In the genomic region with DNA sequence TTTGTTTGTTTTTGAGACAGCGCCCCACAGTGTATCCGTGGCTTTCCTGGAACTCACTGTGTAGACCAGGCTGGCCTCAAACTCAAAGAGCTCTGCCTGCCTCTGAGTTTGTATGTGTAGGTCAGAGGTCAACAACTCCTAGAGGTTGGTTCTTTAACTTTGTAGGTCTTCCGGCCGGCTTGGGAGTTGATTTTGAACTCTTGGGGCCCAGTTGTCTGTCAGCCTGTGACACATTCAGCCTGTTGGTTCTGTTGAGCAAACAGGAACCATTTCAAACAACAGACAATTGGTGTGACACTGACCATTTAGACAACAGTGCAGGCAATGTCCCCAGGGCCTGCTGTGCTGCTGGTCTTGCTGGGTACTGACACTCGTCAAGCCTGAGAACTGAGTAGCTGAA, we compare ENCODE assay signal across 25 mouse cellular contexts. TPM values are rescaled to one million over a fixed set of nuclear protein-coding genes. Genes with fewer than 3 reads are reported as not detected.
"Had no signal": no experiment of that assay in that cellular context is flagged by ENCODE, and none has a peak within 500 bp of the region (broad histone marks: within the 10 kb centered on the region; RNA-seq: fewer than 3 reads in every experiment).

No protein-coding gene starts in this region.

- H3K4me2 ChIP-seq: limb, embryonic 12.5 days; limb, embryonic 15.5 days; midbrain, embryonic 13.5 days had no signal

- DNase-seq: kidney, adult 18-20 months; kidney, adult 9 months; kidney, postnatal 25 days; left cerebral cortex, postnatal 4 days; lung, adult 2 months; thymus, adult 2 months; thymus, postnatal 14 days had no signal

- H3K4me3 ChIP-seq: limb, embryonic 12.5 days; limb, embryonic 15.5 days; midbrain, embryonic 13.5 days had no signal

- H3K36me3 ChIP-seq: midbrain, embryonic 13.5 days had no signal

- H3K9me3 ChIP-seq: limb, embryonic 12.5 days; limb, embryonic 15.5 days; midbrain, embryonic 13.5 days had no signal

- ATAC-seq: intestine, embryonic 16.5 days; midbrain, embryonic 13.5 days had no signal

- H3K4me1 ChIP-seq: limb, embryonic 12.5 days; limb, embryonic 15.5 days; midbrain, embryonic 13.5 days had no signal

- H3K27me3 ChIP-seq: limb, embryonic 12.5 days; limb, embryonic 15.5 days; midbrain, embryonic 13.5 days had no signal

- H3K27ac ChIP-seq: kidney, postnatal 0 days; limb, embryonic 12.5 days; limb, embryonic 15.5 days; liver, embryonic 14.5 days; macrophage; midbrain, embryonic 13.5 days; stomach, postnatal 0 days had no signal

- H3K9ac ChIP-seq: limb, embryonic 12.5 days; limb, embryonic 15.5 days; liver, embryonic 14.5 days; midbrain, embryonic 13.5 days had no signal

RNA-seq across cellular contexts. Expression of gene Gm17334, which starts 4.7 kb away (rescaled TPM):
- total RNA-seq: layer of hippocampus, postnatal 10 days; left cerebral cortex, postnatal 4 days; megakaryocyte, adult 5-6 weeks; midbrain, postnatal 0 days had no signal
- polyA plus RNA-seq: liver, embryonic 14.5 days; macrophage; midbrain, embryonic 13.5 days; midbrain, postnatal 0 days; neural tube, embryonic 11.5 days; neural tube, embryonic 14.5 days had no signal

RNA-seq across cellular contexts. Expression of gene Il5, which starts 57.1 kb away (rescaled TPM):
- total RNA-seq: layer of hippocampus, adult 8-10 months; layer of hippocampus, postnatal 10 days; left cerebral cortex, adult 8-10 months; left cerebral cortex, postnatal 14 days; left cerebral cortex, postnatal 4 days; megakaryocyte, adult 5-6 weeks; midbrain, postnatal 0 days had no signal
- polyA plus RNA-seq: intestine, embryonic 16.5 days; kidney, postnatal 0 days; limb, embryonic 12.5 days; limb, embryonic 15.5 days; liver, embryonic 14.5 days; lung, embryonic 16.5 days; macrophage; midbrain, embryonic 13.5 days; neural tube, embryonic 11.5 days; neural tube, embryonic 14.5 days; stomach, embryonic 14.5 days; stomach, postnatal 0 days had no signal
